Mouse (Mus musculus) testis, adult 2 months (tissue): ENCODE results near the gene Smarcc1.

Experiments used
- CTCF ChIP-seq: fragments of 200-500 bp; IDR thresholded peaks from 2 replicates; pipeline ENCODE4 v1.5.1; 2012; ENCODE audit warnings: low read depth, mild to moderate bottlenecking, inconsistent platforms, low read length, moderate library complexity; ENCODE audit not compliant: control insufficient read depth, insufficient read depth, insufficient replicate concordance
- POLR2A ChIP-seq: fragments of 200-500 bp; IDR thresholded peaks from 2 replicates; pipeline ENCODE4 v1.6.1; 2012; ENCODE audit warnings: low read depth, mild to moderate bottlenecking, inconsistent platforms, low read length, moderate library complexity; ENCODE audit not compliant: control insufficient read depth

GRCm38 (mm10) chr9:110224273-110224672 lies 106.8 kb downstream of the Smarcc1 start:
- TF ChIP-seq POLR2A (no peak), CTCF (no peak)
